Mouse (Mus musculus) CH12.LX (cell line): ENCODE measurements at regions not wholly inside any gene's neighbourhood (a gene's known extent, or its start where the extent isn't known, plus 50 kb on each side); places are given as distances from the start of the nearest gene placed in this dataset.

Experiments
- DNase-seq: peaks from one replicate; pipeline ENCODE4 v3.0.0-alpha.2; 2013; ENCODE audit errors: extremely low read depth
- H3K27ac ChIP-seq: 2 replicates; pipeline ENCODE4 v1.5.1; 2012; ENCODE audit warnings: low read depth, mild to moderate bottlenecking, control low read depth, moderate library complexity; ENCODE audit not compliant: insufficient read depth
- H3K27me3 ChIP-seq: replicated peaks from 2 replicates; pipeline ENCODE3; 2012; ENCODE audit warnings: inconsistent platforms
- H3K36me3 ChIP-seq, 2 experiments: replicated peaks in 1 of 2; 2 replicates each; pipeline versions ENCODE3 to v1.6.1; 2012; ENCODE audit warnings: inconsistent platforms in 1 of 2, low read length in 1 of 2, mild to moderate bottlenecking in 1 of 2, mixed read lengths in 1 of 2, moderate library complexity in 1 of 2; ENCODE audit not compliant: control insufficient read depth in 1 of 2, insufficient read depth in 1 of 2
- H3K4me1 ChIP-seq, 2 experiments: 2 replicates each; pipeline ENCODE4 v1.6.1; 2012; ENCODE audit warnings: inconsistent platforms in 1 of 2, moderate library complexity in 1 of 2; ENCODE audit not compliant: insufficient read depth in 2 of 2, control insufficient read depth in 1 of 2
- H3K4me2 ChIP-seq: 2 replicates; pipeline ENCODE4 v1.6.1; 2012; ENCODE audit warnings: low read depth, mild to moderate bottlenecking, control low read depth; ENCODE audit not compliant: poor library complexity, insufficient read depth, severe bottlenecking
- H3K4me3 ChIP-seq, 3 experiments: fragments of 150-350 bp in 1 of 3; sonication (generic) in 1 of 3; replicated peaks in 1 of 3; 2 replicates each; pipeline versions ENCODE3 to v1.5.1; 2011 to 2012; ENCODE audit warnings: low read depth in 2 of 3, low read length in 2 of 3, mild to moderate bottlenecking in 2 of 3, moderate library complexity in 2 of 3, control low read depth in 1 of 3, improper control_type of control experiment in 1 of 3, inconsistent platforms in 1 of 3, mixed read lengths in 1 of 3; ENCODE audit not compliant: poor library complexity in 1 of 3
- H3K79me2 ChIP-seq: replicated peaks from 2 replicates; pipeline ENCODE4 v1.6.1; 2012; ENCODE audit warnings: mild to moderate bottlenecking, moderate library complexity; ENCODE audit not compliant: control insufficient read depth, poor library complexity, insufficient read depth, severe bottlenecking; ENCODE audit errors: extremely low read depth
- H3K9ac ChIP-seq: 2 replicates; pipeline ENCODE4 v1.6.1; 2012; ENCODE audit warnings: low read depth, mild to moderate bottlenecking, control low read depth, moderate library complexity; ENCODE audit not compliant: insufficient read depth
- H3K9me3 ChIP-seq: replicated peaks from 2 replicates; pipeline ENCODE3; 2012; ENCODE audit warnings: low read length, inconsistent platforms, mixed read lengths
- BHLHE40 ChIP-seq: IDR thresholded peaks from 2 replicates; pipeline ENCODE4 v1.6.1; 2011; ENCODE audit warnings: mild to moderate bottlenecking, low read depth, low read length, improper control_type of control experiment
- CTCF ChIP-seq, 2 experiments: IDR thresholded peaks in 1 of 2; conservative IDR thresholded peaks in 1 of 2; 2 replicates each; pipeline ENCODE4 v1.5.1; 2011 to 2012; ENCODE audit warnings: low read depth in 2 of 2, low read length in 2 of 2, improper control_type of control experiment in 1 of 2, inconsistent platforms in 1 of 2, mild to moderate bottlenecking in 1 of 2, moderate library complexity in 1 of 2
- ELF1 ChIP-seq: IDR thresholded peaks from 2 replicates; pipeline ENCODE4 v1.6.1; 2014; ENCODE audit warnings: low read depth, mild to moderate bottlenecking, inconsistent platforms, low read length, improper control_type of control experiment
- JUN ChIP-seq: IDR thresholded peaks from 2 replicates; pipeline ENCODE4 v1.6.1; 2011; ENCODE audit warnings: low read depth, mild to moderate bottlenecking, low read length, improper control_type of control experiment, moderate library complexity; ENCODE audit not compliant: insufficient read depth
- JUND ChIP-seq: conservative IDR thresholded peaks from 2 replicates; pipeline ENCODE4 v1.6.1; 2011; ENCODE audit warnings: low read depth, low read length, improper control_type of control experiment
- KAT2A ChIP-seq: IDR thresholded peaks from 2 replicates; pipeline ENCODE4 v1.6.1; 2012; ENCODE audit warnings: low read length, improper control_type of control experiment, inconsistent platforms; ENCODE audit not compliant: insufficient replicate concordance
- NELFE ChIP-seq: IDR thresholded peaks from 2 replicates; pipeline ENCODE4 v1.6.1; 2011; ENCODE audit warnings: low read depth, low read length, improper control_type of control experiment
- NRF1 ChIP-seq: IDR thresholded peaks from 2 replicates; pipeline ENCODE4 v1.6.1; 2014; ENCODE audit warnings: low read depth, mild to moderate bottlenecking, inconsistent platforms, low read length, improper control_type of control experiment, moderate library complexity
- PAX5 ChIP-seq: IDR thresholded peaks from 2 replicates; pipeline ENCODE4 v1.6.1; 2012; ENCODE audit warnings: low read length, inconsistent platforms, mixed read lengths
- POLR2A ChIP-seq: IDR thresholded peaks from 2 replicates; pipeline ENCODE4 v1.6.1; 2011; ENCODE audit warnings: low read depth, mild to moderate bottlenecking, improper control_type of control experiment, low read length
- POLR2AphosphoS2 ChIP-seq: IDR thresholded peaks from 2 replicates; pipeline ENCODE4 v1.6.1; 2011; ENCODE audit warnings: low read depth, low read length, improper control_type of control experiment
- RAD21 ChIP-seq: IDR thresholded peaks from 2 replicates; pipeline ENCODE4 v1.6.1; 2011; ENCODE audit warnings: low read depth, mild to moderate bottlenecking, low read length, improper control_type of control experiment, moderate library complexity
- RCOR1 ChIP-seq: conservative IDR thresholded peaks from 2 replicates; pipeline ENCODE4 v1.6.1; 2012; ENCODE audit warnings: low read depth, mild to moderate bottlenecking, inconsistent platforms, low read length, improper control_type of control experiment
- SMC3 ChIP-seq: IDR thresholded peaks from 2 replicates; pipeline ENCODE4 v1.6.1; 2011; ENCODE audit warnings: low read depth, low read length, improper control_type of control experiment
- TBP ChIP-seq: conservative IDR thresholded peaks from 2 replicates; pipeline ENCODE4 v1.6.1; 2011; ENCODE audit warnings: low read depth, low read length, improper control_type of control experiment
- TCF12 ChIP-seq: IDR thresholded peaks from 2 replicates; pipeline ENCODE4 v1.6.1; 2014; ENCODE audit warnings: low read depth, mild to moderate bottlenecking, inconsistent platforms, low read length, improper control_type of control experiment
- USF1 ChIP-seq: IDR thresholded peaks from 2 replicates; pipeline ENCODE4 v1.6.1; 2014; ENCODE audit warnings: low read depth, mild to moderate bottlenecking, inconsistent platforms, low read length, improper control_type of control experiment
- dilution Hi-C: fragments of 300-500 bp; cut with MboI; formaldehyde crosslinking; loops from 2 replicates; pipeline ENCODE4 v1.14.3; 2020; ENCODE audit warnings: low sequenced_read_pairs; ENCODE audit not compliant: extremely low pct_unique_long_range_greater_than_20kb, extremely low pct_ligation_motif_present
- in situ Hi-C: fragments of 300-500 bp; cut with MboI; formaldehyde crosslinking; loops from 3 replicates; pipeline ENCODE4 v1.14.3; 2019; ENCODE audit warnings: low sequenced_read_pairs, low pct_ligation_motif_present, low pct_unique_long_range_greater_than_20kb, mixed read lengths

- no peak for DNase-seq
- Histone ChIP-seq H3K36me3 (no peaks in the 10 kb centered on the region), H3K27me3 (no peaks in the 10 kb centered on the region), H3K4me2 (no peak overlapping the region), H3K4me3 (no peak overlapping the region), H3K27ac (no peak overlapping the region), H3K9me3 (no peaks in the 10 kb centered on the region), H3K9ac (no peak overlapping the region), H3K79me2 (no peaks in the 10 kb centered on the region), H3K4me1 (peaks cover 7 to 57% of the 10 kb centered on the region in 2 experiments)
- in situ Hi-C loops: no loop called here
- dilution Hi-C loops: no loop called here
- TF ChIP-seq TBP (no peak), RCOR1 (no peak), POLR2A (no peak), JUND (no peak), NRF1 (no peak), BHLHE40 (no peak), JUN (no peak), RAD21 (no peak), CTCF (conservative IDR thresholded peaks at IDR 0.05 in 1 of 2, IDR thresholded peaks at IDR 0.05 in 1 of 2; ENCODE audit: low read depth in 2 of 2, low read length in 2 of 2) (no peak), TCF12 (no peak), USF1 (no peak), PAX5 (no peak), ELF1 (no peak), KAT2A (no peak)
These were observed 99.5 kb downstream of the Duxbl3 start for GRCm38 (mm10) chr14:26357242-26357641.

DNA sequence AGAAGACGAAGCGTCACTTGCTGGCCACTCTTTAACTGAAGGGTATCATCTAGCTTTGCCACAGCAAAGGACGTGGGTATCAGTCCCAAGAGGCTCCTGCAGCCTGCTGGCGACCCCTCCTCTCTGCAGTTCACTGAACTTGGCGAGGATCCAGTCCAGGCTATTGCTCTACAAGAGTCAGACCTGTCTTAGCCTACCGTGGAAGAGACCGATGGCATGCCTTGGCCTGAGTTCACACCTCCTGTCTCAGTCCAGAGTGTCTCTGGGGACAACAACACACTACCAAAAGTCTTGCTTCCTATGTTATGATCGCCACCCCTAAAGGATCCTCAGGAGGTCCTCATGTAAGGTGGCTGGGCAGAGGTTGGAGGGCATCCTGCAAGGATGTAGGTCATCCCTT, 100.2 kb downstream of the Duxbl3 start:
- no peaks in the 10 kb centered on the region for H3K79me2 ChIP-seq
- H3K4me3 ChIP-seq: no peak overlapping the region
- no peaks in the 10 kb centered on the region for H3K36me3 ChIP-seq
- in situ Hi-C loops: no loop called here
- peaks cover 7 to 50% of the 10 kb centered on the region in 2 experiments for H3K4me1 ChIP-seq
- no peak overlapping the region for H3K4me2 ChIP-seq
- H3K27me3 ChIP-seq: no peaks in the 10 kb centered on the region
- dilution Hi-C loops: no loop called here
- no peak for DNase-seq
- no peak overlapping the region for H3K9ac ChIP-seq
- no peak for TF ChIP-seq NELFE
- no peak for TF ChIP-seq POLR2AphosphoS2
- TF ChIP-seq JUND: no peak
- TF ChIP-seq SMC3: no peak
- TF ChIP-seq, all 38 proteins: peak for 0
- Histone ChIP-seq H3K27ac (no peak overlapping the region), H3K9me3 (no peaks in the 10 kb centered on the region)
